Mouse (Mus musculus) erythroblast, embryonic 14.5 days (primary cell): ENCODE measurements around the gene Xrcc6. TPM values are rescaled to one million over a fixed set of nuclear protein-coding genes. Genes with fewer than 3 reads are reported as not detected.
A peak's percentile ranks its signal among the peaks of the same experiment; 100 is the strongest.

Experiments
- H3K27me3 ChIP-seq: 2 replicates; pipeline ENCODE4 v1.6.1; 2012; ENCODE audit warnings: inconsistent platforms; ENCODE audit not compliant: control insufficient read depth
- H3K36me3 ChIP-seq: 2 replicates; pipeline ENCODE4 v1.6.1; 2012; ENCODE audit warnings: mild to moderate bottlenecking, inconsistent platforms; ENCODE audit not compliant: control insufficient read depth
- H3K4me1 ChIP-seq: 2 replicates; pipeline ENCODE4 v1.6.1; 2012; ENCODE audit warnings: inconsistent platforms; ENCODE audit not compliant: control insufficient read depth
- H3K4me3 ChIP-seq: replicated peaks from 2 replicates; pipeline ENCODE3; 2012; ENCODE audit warnings: moderate library complexity, mild to moderate bottlenecking, inconsistent platforms
- H3K9me3 ChIP-seq: 2 replicates; pipeline ENCODE4 v1.6.1; 2012; ENCODE audit warnings: low read length, inconsistent platforms, mixed read lengths; ENCODE audit not compliant: control insufficient read depth
- GATA1 ChIP-seq: IDR thresholded peaks from 2 replicates; pipeline ENCODE4 v1.6.1; 2012; ENCODE audit warnings: low read length, inconsistent platforms, mixed read lengths
- TAL1 ChIP-seq: IDR thresholded peaks from 3 replicates; pipeline ENCODE4 v1.6.1; 2012; ENCODE audit warnings: low read length, inconsistent platforms, mixed read lengths
- polyA plus RNA-seq: library from polyadenylated mRNA; stranded (reverse); fragments of >175 nt; gene quantifications from 2 replicates; pipeline ENCODE4 v1.2.3, GENCODE M21; 2012

Xrcc6 gene
- polyA plus RNA-seq, 1 experiment, result 1.2 TPM

DNA sequence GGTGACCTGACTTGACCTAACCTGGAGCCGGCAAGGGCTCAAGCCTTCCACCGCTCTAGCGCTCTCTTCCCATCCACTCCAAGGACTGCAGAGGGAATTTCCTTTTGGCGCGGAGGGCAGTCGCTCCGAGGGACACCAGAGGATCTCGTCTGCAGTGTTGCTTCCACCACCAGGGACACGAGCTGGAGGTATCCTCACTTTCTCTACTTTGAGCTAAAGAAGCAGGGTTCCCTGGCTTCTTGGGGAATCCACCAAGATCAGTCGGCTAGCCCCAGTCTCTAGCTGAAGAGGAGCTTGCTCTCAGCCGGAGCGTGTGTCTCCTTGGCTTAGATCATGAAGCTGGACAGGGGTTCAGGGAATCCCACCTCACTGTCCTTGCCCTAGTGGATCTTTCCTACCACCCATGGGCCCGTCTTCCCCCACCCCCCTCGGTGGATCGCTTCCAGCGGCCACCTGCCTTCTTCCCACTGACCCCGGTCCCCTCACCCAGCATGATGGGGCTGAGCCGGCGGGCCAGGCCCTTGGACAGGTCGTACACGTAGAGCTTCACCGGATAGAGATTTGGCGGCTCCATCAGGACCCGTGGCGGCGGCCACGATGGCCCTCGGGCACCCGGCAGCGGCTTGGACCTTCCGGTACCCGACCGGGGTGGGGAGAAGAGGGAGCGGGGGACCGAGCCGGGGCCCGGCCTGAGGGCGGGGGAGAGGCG, 27.9 kb downstream of the Xrcc6 start:
- H3K9me3 ChIP-seq, result no peaks in the 10 kb centered on the region
- peaks cover 49% of the 10 kb centered on the region for H3K4me1 ChIP-seq
- TF ChIP-seq GATA1 (no peak), TAL1 (no peak)
- H3K27me3 ChIP-seq, result no peaks in the 10 kb centered on the region
- H3K4me3 ChIP-seq, result peak overlapping the region; percentile 88
- peaks cover 30% of the 10 kb centered on the region for H3K36me3 ChIP-seq

- H3K9me3 ChIP-seq, result no peaks in the 10 kb centered on the region
- H3K36me3 ChIP-seq, result peaks cover 33% of the 10 kb centered on the region
- TF ChIP-seq TAL1, result no peak
- TF ChIP-seq GATA1, result peak; percentile 89
- peaks cover 49% of the 10 kb centered on the region for H3K4me1 ChIP-seq
- no peaks in the 10 kb centered on the region for H3K27me3 ChIP-seq
- H3K4me3 ChIP-seq, result peak overlapping the region; percentile 88
Observed at GRCm38 (mm10) chr15:82016101-82016808, 28.6 kb downstream of the Xrcc6 start.

GRCm38 (mm10) chr15:82016830-82017229, 29.2 kb downstream of the Xrcc6 start:
- Histone ChIP-seq H3K9me3 (no peaks in the 10 kb centered on the region), H3K4me3 (peak overlapping the region; percentile 88), H3K27me3 (no peaks in the 10 kb centered on the region), H3K4me1 (peaks cover 49% of the 10 kb centered on the region), H3K36me3 (peaks cover 38% of the 10 kb centered on the region)
- no peak for TF ChIP-seq GATA1

- no peaks in the 10 kb centered on the region for H3K9me3 ChIP-seq
- TF ChIP-seq TAL1, result no peak
- peaks cover 49% of the 10 kb centered on the region for H3K4me1 ChIP-seq
Observed at GRCm38 (mm10) chr15:82017461-82017860, 29.8 kb downstream of the Xrcc6 start.

GRCm38 (mm10) chr15:82019288-82019687, 31.7 kb downstream of the Xrcc6 start:
- TF ChIP-seq GATA1 (no peak), TAL1 (no peak)
- H3K4me1 ChIP-seq, result peaks cover 41% of the 10 kb centered on the region
- H3K36me3 ChIP-seq, result peaks cover 54% of the 10 kb centered on the region
- no peaks in the 10 kb centered on the region for H3K9me3 ChIP-seq
- no peak overlapping the region for H3K4me3 ChIP-seq
- H3K27me3 ChIP-seq, result no peaks in the 10 kb centered on the region

More at GRCm38 (mm10) chr15:82017461-82017860, 29.8 kb downstream of the Xrcc6 start:
- peaks cover 39% of the 10 kb centered on the region for H3K36me3 ChIP-seq
- no peaks in the 10 kb centered on the region for H3K27me3 ChIP-seq
- peak overlapping the region; percentile 88 for H3K4me3 ChIP-seq

DNA sequence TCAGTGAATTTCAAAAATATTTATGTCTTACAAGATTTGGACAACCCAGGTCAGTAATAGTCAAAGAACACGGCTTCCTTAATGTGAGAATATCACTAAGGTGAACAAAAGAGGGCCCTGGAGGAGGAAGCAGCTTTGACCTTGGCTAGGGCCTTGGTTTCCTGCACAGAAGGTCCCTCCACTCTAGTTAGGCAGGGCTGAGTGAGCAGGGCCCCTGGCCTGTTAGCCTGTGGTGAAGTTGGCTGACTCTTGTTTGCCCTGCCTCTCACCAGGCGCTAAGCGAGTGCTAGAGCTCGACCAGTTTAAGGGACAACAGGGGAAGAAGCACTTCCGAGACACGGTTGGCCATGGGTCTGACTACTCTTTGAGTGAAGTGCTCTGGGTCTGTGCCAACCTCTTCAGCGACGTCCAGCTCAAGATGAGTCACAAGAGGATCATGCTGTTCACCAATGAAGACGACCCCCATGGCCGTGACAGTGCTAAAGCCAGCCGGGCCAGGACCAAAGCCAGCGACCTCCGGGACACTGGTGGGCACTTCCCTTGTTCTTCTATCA, 35.0 kb downstream of the Xrcc6 start:
- Histone ChIP-seq H3K4me1 (peaks cover 13% of the 10 kb centered on the region), H3K36me3 (peaks cover 84% of the 10 kb centered on the region), H3K9me3 (no peaks in the 10 kb centered on the region), H3K4me3 (no peak overlapping the region), H3K27me3 (no peaks in the 10 kb centered on the region)
- no peak for TF ChIP-seq GATA1
- TF ChIP-seq TAL1, result no peak

DNA sequence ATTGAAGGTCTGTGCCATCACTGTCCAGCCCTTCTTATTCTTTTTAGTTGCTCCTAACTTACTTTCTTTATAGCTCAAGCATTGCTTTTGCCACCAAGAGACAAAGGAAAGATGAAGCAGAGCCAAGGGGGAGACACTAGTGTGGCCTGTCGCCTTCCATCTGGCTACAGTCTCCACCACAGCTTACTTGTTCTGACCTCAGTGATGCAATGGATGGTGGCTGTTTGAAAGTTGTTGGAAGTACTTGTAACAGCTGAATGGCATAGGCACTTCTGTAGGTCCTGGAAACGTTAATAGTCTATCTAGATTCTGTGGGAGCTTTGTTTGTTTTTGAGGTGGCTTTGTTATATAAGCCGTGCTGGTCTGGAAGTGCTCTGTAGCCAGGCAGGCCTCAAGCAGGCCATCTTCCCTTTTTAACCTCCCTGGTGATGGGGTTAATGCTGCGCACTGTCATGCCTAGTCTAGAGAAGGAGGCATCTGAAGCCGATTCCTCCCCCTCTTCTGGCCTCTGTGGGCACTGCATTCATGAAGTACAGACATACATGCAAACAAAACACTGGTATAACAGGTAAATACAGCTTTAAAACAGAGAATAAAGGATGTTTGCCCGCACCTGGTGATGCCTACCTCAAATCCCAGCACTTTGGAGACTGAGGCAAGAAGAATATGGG, 36.5 kb downstream of the Xrcc6 start:
- no peak overlapping the region for H3K4me3 ChIP-seq
- TF ChIP-seq GATA1 (no peak), TAL1 (no peak)
- no peaks in the 10 kb centered on the region for H3K9me3 ChIP-seq
- H3K27me3 ChIP-seq, result no peaks in the 10 kb centered on the region
- H3K36me3 ChIP-seq, result peaks cover 91% of the 10 kb centered on the region
- H3K4me1 ChIP-seq, result peaks cover 3% of the 10 kb centered on the region

DNA sequence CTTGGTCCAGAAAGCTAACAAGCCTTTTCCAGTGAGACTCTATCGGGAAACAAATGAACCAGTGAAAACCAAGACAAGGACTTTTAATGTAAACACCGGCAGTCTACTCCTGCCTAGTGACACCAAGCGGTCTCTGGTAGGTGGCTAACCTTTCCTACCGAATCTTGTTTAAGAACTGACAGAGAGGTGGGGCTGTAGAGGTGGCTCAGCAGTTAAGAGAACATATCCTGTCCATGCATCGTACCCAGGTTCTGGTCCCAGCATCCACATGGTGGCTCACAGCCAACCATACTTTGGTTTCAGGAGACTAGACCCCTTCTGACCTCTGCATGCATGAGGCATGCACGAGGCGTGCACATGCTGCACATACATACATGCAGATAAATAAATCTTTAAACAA, 39.6 kb downstream of the Xrcc6 start:
- H3K27me3 ChIP-seq, result no peaks in the 10 kb centered on the region
- TF ChIP-seq GATA1, result no peak
- no peak for TF ChIP-seq TAL1
- no peak overlapping the region for H3K4me3 ChIP-seq
- no peaks in the 10 kb centered on the region; the same call in 1 of the 2 replicates for H3K4me1 ChIP-seq
- peaks cover 97% of the 10 kb centered on the region for H3K36me3 ChIP-seq
- H3K9me3 ChIP-seq, result no peaks in the 10 kb centered on the region

- no peaks in the 10 kb centered on the region for H3K27me3 ChIP-seq
- no peaks in the 10 kb centered on the region; the same call in 1 of the 2 replicates for H3K4me1 ChIP-seq
- TF ChIP-seq GATA1 (no peak), TAL1 (no peak)
- no peak overlapping the region for H3K4me3 ChIP-seq
- no peaks in the 10 kb centered on the region for H3K9me3 ChIP-seq
- peaks cover 96% of the 10 kb centered on the region for H3K36me3 ChIP-seq
Observed at GRCm38 (mm10) chr15:82027726-82028125, 40.1 kb downstream of the Xrcc6 start.
